Mouse (Mus musculus): ENCODE measurements around the gene 1700003F12Rik. TPM values are rescaled to one million over a fixed set of nuclear protein-coding genes. Genes with fewer than 3 reads are reported as not detected.

The 1700003F12Rik gene
- polyA plus RNA-seq, 1 experiment: not detected

Other genes starting within 250 kb of the 1700003F12Rik start
- not detected in 2 replicates for gene Bpifb9b, start 239.9 kb upstream of the 1700003F12Rik start, polyA plus RNA-seq (2012; ENCODE audit: insufficient read depth, insufficient read length, missing spikeins)
- 7.1 and 12.7 TPM in 2 replicates for gene Cdk5rap1, start 174.1 kb upstream of the 1700003F12Rik start, polyA plus RNA-seq (2012; ENCODE audit: insufficient read depth, insufficient read length, missing spikeins)
- 17.1 and 29.6 TPM in 2 replicates for gene Snta1, start 139.0 kb upstream of the 1700003F12Rik start, polyA plus RNA-seq (2012; ENCODE audit: insufficient read depth, insufficient read length, missing spikeins)
- gene Cbfa2t2, start 110.6 kb upstream of the 1700003F12Rik start, polyA plus RNA-seq (2012; ENCODE audit: insufficient read depth, insufficient read length, missing spikeins): 6.9 and 7.9 TPM in 2 replicates
- not detected in 2 replicates for gene Actl10, start 4.7 kb downstream of the 1700003F12Rik start, polyA plus RNA-seq (2012; ENCODE audit: insufficient read depth, insufficient read length, missing spikeins)
- gene Necab3, start 11.8 kb downstream of the 1700003F12Rik start, polyA plus RNA-seq (2012; ENCODE audit: insufficient read depth, insufficient read length, missing spikeins): not detected in 2 replicates
- 0.63 and 1.3 TPM in 2 replicates for gene E2f1, start 22.8 kb downstream of the 1700003F12Rik start, polyA plus RNA-seq (2012; ENCODE audit: insufficient read depth, insufficient read length, missing spikeins)
- gene Pxmp4, start 56.6 kb downstream of the 1700003F12Rik start, polyA plus RNA-seq (2012; ENCODE audit: insufficient read depth, insufficient read length, missing spikeins): 44.4 and 59.3 TPM in 2 replicates
- gene Zfp341, start 66.2 kb downstream of the 1700003F12Rik start, polyA plus RNA-seq (2012; ENCODE audit: insufficient read depth, insufficient read length, missing spikeins): 0.71 and 0.88 TPM in 2 replicates
- gene 4930519P11Rik, start 66.4 kb downstream of the 1700003F12Rik start, polyA plus RNA-seq (2012; ENCODE audit: insufficient read depth, insufficient read length, missing spikeins): not detected in 2 replicates
- gene Chmp4b, start 104.6 kb downstream of the 1700003F12Rik start, polyA plus RNA-seq (2012; ENCODE audit: insufficient read depth, insufficient read length, missing spikeins): 108 TPM in 2 replicates
- not detected in 2 replicates for gene Gm14214, start 222.9 kb downstream of the 1700003F12Rik start, polyA plus RNA-seq (2012; ENCODE audit: insufficient read depth, insufficient read length, missing spikeins)
- gene Raly, start 244.0 kb downstream of the 1700003F12Rik start, polyA plus RNA-seq (2012; ENCODE audit: insufficient read depth, insufficient read length, missing spikeins): 51.8 and 60.5 TPM in 2 replicates
- gene a, start 244.3 kb downstream of the 1700003F12Rik start, polyA plus RNA-seq (2012; ENCODE audit: insufficient read depth, insufficient read length, missing spikeins): not detected in 2 replicates

All from brown adipose tissue, adult 24 weeks (tissue).